Mouse (Mus musculus) cerebellum, adult 11-12 months (tissue): ENCODE data around the gene Fbxo46.

Source experiments
- DNase-seq: peaks from one replicate; pipeline ENCODE4 v3.0.0; 2022

Gene Fbxo46

GRCm38 (mm10) chr7:19093537-19094385, 25.9 kb upstream of the Fbxo46 start:
- DNase-seq: peak; percentile 55

- DNase-seq: no peak
Measured at GRCm38 (mm10) chr7:19094471-19094825, 25.2 kb upstream of the Fbxo46 start, which contains the start of gene Six5. Gene Six5, plus strand, starts transcription at chr7:19094594.

- DNase-seq: no peak
Measured at GRCm38 (mm10) chr7:19094826-19095750, 24.6 kb upstream of the Fbxo46 start.

GRCm38 (mm10) chr7:19095751-19096110, 23.9 kb upstream of the Fbxo46 start:
- DNase-seq: no peak

- no peak for DNase-seq
Measured at GRCm38 (mm10) chr7:19096421-19096976, 23.2 kb upstream of the Fbxo46 start.

GRCm38 (mm10) chr7:19097217-19097616, 22.4 kb upstream of the Fbxo46 start:
- DNase-seq: no peak

GRCm38 (mm10) chr7:19097863-19098262, 21.8 kb upstream of the Fbxo46 start:
- DNase-seq: no peak

- DNase-seq: no peak
Measured at GRCm38 (mm10) chr7:19098811-19099210, 20.8 kb upstream of the Fbxo46 start.

GRCm38 (mm10) chr7:19100290-19100689, 19.4 kb upstream of the Fbxo46 start:
- DNase-seq: no peak

- DNase-seq: no peak
Measured at GRCm38 (mm10) chr7:19103741-19104140, 15.9 kb upstream of the Fbxo46 start.

- DNase-seq: no peak
Measured at GRCm38 (mm10) chr7:19104486-19104885, 15.2 kb upstream of the Fbxo46 start.

GRCm38 (mm10) chr7:19107436-19107835, 12.2 kb upstream of the Fbxo46 start:
- DNase-seq: no peak

- DNase-seq: no peak
Measured at GRCm38 (mm10) chr7:19109565-19109964, 10.1 kb upstream of the Fbxo46 start.

- DNase-seq: peak; percentile 86
Measured at GRCm38 (mm10) chr7:19118028-19118771, 1.5 kb upstream of the Fbxo46 start, which contains the start of gene Gm4969. Gene Gm4969, minus strand, starts transcription at chr7:19118368.

- DNase-seq: peak; percentile 72
Measured at GRCm38 (mm10) chr7:19119083-19119482, 576 bp upstream of the Fbxo46 start.

- DNase-seq: peak; percentile 26
Measured at GRCm38 (mm10) chr7:19121686-19122085, 2.0 kb downstream of the Fbxo46 start.

- DNase-seq: peak; percentile 23
Measured at GRCm38 (mm10) chr7:19124713-19125112, 5.1 kb downstream of the Fbxo46 start.

- peak; percentile 25 for DNase-seq
Measured at GRCm38 (mm10) chr7:19127744-19128143, 8.1 kb downstream of the Fbxo46 start.

- DNase-seq: no peak
Measured at GRCm38 (mm10) chr7:19129396-19129795, 9.7 kb downstream of the Fbxo46 start.

GRCm38 (mm10) chr7:19130657-19131056, 11.0 kb downstream of the Fbxo46 start:
- peak; percentile 45 for DNase-seq

- DNase-seq: peak; percentile 99
Measured at GRCm38 (mm10) chr7:19131324-19131848, 11.7 kb downstream of the Fbxo46 start.

GRCm38 (mm10) chr7:19136168-19136567, 16.5 kb downstream of the Fbxo46 start:
- peak; percentile 61 for DNase-seq
